Mouse (Mus musculus) forelimb bud, embryonic 11.5 days (tissue): ENCODE results near the gene Abhd16a.

Experiments used
- DNase-seq: peaks from one replicate; pipeline ENCODE4 v3.0.0-alpha.2; 2012; ENCODE audit warnings: low read depth, low spot score

Abhd16a gene

GRCm38 (mm10) chr17:35141971-35142370 lies 52.9 kb downstream of the Abhd16a start:
- no peak for DNase-seq

DNA sequence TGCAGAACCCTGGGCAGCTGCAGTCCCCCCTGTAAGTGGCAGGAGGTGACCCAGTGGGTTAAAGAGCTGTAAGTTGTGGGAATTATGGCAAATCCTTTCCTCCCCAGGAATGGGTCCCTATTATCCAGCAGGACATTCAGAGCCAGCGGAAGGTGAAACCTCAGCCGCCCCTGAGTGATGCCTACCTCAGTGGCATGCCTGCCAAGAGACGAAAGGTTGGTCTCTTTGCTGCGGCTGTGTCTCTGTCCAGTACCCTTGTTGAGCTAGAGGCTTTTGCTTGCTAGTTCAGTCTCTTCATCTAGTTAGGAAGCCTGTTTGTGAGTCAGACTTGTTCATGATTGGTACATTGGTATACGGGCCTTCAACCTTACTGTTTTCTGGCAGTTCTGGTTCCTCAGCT lies 57.1 kb downstream of the Abhd16a start:
- DNase-seq, result no peak

DNA sequence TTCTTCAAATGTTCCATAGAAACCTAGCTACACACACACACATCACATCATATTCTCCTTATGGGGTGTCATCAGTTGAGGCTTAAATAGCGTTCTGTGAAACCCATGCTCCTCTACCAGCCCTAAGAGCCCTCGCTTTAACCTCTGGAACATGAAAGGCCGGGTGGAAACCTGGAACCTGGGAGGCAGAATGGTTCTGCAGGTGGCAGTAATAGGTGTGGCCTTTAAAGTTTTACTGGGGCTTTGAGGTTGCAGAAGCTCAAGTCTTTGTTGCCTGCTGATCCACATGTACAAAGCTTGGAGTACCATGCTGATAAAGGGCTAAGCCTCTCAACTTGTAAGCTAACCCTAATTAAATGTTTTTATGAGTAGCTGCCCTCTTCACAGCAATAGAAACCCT lies 58.3 kb downstream of the Abhd16a start:
- peak; percentile 25 for DNase-seq

DNA sequence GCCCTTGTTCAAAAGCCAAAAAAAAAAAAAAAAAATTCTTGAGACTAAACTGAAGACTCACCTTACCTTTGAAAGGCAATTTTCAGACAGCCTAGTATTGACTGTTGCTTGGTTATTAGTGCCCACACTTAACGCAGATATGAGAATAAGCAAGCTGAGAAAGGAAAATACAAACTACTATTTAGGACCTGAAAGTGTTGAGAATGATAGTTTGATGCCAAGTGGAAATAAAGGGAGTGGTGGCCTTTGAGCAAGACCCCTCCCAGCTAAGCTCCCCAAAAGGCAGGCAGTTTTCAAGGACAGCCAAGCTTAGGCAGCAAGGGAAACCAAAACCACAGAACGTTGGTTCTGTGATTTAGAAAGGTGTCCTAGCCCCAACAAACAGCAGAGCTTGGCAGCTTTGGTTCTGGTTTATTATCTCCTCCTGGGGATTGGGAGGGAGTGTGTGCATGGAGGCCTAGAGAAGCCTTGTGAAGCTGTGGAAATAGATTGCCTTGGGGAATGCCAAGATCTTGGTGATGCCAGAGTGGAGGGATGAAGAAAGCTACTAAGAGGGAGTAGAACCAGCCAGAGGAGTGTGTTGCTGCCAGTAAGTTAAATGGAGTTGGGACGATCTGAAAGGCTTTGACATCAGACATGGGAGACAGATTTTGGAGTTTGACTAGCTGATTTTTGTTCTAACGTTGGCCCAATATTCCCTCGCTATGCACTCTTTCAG lies 59.0 kb downstream of the Abhd16a start:
- no peak for DNase-seq

DNA sequence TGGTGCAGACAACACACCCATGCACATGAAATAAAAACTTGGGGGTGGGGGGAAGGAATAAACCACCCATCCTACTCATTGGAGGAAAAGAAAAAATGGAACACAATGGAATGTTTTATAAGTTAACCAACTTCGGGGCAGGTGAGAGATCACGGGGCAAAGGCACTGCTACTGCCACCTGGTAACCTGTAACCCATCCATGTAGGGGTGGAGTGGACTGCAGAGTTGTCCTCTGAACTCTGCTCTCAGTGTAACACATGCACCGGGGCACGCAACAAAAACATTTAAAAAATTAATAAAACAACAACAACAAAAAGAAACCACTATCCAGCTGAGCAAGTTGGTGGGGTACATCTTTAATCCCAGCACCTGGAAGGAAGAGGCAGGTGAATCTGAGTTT lies 63.1 kb downstream of the Abhd16a start:
- no peak for DNase-seq
